Mouse (Mus musculus) ovary, postnatal 10 days (tissue): ENCODE data around the gene Add2.
"Not testable (repeated sequence)": the region's sequence is repeated elsewhere in the genome, so short reads cannot be mapped to it uniquely, and the experiment has no call there.

Source experiments
- DNase-seq: peaks from one replicate; pipeline ENCODE4 v3.0.0; 2022; ENCODE audit warnings: low spot score

The Add2 gene

DNA sequence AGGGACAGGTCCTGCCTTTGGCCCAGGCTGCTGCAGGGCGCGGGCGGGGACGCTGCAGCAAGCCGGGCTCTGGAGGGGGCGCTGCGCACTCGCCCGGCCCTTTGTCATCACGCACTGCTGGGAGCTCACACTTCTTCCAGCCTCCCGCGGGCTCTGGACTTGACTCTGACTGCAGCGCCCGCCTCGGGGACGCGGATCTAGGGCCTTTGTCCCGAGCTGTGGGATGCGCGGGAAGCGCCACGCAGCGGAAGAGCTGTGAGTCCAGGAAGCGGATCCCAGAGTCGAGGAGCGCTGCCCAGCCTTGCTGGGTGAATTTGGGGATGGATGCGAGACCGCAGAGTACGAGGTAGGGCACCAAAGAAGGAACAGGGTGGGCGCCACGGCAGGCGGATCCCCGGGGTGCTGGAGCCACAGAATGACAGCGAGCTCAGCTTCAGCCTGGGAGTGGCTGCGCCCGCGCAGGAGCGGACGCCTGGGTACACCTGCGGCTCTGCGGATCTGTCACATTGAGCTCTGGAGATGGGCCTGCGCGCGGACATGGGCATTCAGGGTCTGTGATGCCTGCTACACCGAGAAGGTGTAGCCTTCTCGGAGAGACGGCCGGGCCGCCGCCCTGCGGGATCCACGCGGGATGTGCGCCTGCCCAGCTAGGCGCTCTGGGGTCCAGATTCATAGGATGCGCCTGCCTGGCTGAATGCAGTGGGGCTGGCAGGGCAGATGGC is at the start of gene Add2:
Gene Add2 (plus strand): TSS at position 81 of the 722 bp plus-strand sequence.
- DNase-seq = no peak

DNA sequence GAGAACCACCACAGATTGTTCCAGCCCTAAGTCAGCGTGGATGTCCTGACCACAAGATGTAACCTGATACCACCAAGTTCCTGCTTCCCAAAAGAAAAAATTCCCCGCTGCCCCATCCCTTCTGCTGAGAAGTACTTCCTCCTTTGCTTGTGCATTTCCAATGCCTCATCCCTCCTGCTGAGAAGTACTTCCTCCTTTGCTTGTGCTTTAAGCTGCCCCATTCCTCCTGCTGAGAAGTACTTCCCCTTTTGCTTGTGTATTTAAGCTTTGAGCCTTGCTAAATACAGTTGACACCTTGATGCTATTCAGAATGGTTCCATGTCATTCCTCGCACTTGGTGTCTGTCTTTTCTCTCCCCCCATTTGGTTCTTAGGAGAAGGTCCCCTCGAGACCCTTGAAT is 49.7 kb upstream of the Add2 start:
- DNase-seq = not testable (repeated sequence)

DNA sequence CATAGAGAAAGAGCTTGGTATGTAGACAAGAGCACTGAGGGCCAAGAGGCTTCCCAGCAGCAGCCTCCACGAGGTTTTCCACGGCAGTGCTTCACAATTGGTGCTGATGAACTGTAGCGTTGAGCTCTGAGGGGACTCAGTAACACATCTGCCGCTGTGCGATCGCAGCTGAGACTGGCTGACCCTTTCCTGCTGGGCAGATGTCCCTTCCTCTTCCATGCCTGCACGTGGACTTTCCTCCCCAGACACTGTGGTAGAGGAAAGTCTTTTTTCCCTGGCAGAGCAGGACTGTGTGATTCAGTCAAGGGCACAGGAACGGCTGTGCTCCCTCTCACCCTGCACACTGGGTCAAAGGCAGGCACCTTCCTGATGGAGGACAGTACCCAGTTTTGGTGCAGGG is 44.1 kb upstream of the Add2 start:
- DNase-seq = no peak

DNA sequence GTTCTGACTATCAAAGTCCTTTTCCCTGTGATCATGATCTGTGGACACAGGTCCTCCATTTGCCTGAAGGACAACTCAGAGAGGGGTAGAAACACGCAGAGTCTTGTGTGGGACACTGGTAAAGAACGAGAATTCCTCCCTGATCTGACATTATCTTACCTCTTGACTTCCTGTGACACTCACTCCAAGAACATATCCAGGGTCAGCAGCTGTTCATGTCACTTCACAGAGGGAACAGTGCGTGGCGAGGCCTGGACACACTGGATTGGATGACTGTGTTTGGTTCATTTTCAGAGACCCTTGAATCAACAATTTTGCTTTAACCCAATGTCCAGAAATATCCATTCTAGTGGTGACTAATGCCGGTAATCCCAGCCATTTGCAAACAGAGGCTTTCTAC is 38.9 kb upstream of the Add2 start:
- DNase-seq = not testable (repeated sequence)

DNA sequence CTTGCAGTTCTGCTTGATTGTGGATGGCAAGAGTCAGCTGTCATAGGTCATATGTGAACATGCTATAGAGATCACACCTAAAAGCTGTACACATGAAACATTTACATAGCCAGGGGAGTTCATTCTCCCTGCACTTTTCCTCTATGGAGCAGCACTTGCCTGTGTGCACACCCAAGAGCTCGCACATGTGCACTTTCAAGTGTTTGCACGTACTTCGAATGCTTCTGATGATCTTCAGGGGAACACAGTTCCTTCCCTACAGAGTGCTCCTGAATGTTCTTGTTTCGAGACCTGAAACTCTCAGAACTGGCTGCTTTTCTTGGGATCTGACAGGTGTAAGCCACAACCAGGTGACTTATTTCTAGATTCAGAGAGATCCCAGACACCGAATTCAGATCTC is 37.7 kb upstream of the Add2 start:
- not testable (repeated sequence) for DNase-seq

DNA sequence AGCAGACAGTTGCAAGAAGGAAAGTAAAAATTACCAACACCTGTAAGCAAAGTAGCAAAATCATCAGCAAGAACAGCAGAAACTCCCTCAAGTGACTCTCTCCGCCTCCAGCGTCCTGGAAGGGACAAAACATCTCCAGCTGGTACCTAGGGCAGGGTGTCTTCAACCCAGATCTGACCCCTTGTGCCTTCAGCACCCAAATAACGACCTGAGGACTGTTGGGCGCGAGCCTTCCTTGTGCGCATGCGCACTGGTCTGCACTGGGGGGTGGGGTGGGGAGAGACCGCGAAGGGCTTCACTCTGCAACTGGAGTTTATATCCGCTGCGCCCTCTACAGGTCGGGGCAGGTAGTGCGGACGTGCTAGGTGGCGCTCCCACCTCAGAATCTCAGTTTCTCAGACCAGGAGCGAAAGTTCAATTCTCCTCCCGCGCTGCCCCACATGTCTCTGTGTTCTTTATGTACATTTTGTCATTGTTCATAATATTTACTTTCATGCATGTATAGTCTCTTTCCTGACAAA is 25.0 kb upstream of the Add2 start:
- DNase-seq = no peak

DNA sequence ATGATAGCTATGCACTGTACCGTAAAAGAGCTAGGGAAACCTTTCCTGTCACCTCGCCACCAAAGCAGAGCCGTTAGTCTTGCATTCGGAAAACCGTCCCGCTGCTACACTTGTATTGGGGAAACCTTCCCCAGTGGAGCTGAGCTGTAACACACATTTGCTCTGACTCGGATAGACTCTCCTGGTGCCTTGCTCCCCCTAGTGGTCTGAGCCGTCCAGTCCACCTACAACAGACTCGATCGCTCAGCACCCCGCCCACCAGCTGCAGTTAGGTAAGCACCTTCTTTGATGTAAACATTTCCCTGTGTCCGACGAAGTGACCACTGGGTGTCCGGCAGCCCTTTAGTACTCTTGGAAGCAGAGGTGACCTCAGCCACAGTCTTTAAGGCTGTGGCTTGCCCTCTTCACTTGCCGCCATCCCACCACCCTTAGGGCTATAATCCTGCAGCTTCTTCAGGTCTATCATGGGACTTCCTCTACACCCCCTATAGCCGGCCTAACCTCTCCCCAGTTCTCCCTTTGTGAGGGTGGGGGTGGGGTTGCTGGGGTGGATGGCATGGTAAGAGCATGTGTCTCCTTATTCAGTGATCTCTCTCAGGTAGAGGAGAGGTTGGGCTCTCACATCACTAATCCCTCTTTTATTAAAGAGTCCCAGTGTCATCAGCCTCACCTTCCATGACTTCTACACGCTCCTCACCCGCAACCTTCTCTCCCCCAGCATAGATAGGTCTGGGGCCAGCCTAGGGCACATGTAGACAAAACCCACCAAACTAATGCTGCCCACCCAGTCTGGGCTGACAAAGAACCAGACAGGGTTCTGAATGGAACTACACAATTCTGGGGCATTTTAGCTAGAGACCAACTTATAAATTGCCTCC is 24.0 kb upstream of the Add2 start:
- DNase-seq = peak; percentile 21

DNA sequence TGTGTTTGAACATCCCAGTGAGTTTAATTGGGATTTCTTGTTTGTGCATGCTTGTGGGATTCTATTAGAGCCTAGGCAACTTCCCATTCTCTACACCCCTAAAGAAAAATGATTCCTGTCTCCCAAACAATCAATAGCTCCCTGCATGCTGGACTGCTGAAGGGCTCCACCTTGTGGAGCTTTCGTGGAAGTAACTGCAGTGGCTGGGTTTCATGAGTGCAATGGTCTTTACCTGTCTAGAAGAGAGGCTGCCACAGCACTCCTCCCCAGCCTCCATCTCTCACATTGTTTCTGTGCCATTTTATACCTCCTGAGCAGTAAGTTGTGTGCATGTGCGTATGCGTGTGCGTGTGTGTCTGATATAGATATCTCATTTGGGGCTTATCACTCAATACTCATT is 18.5 kb upstream of the Add2 start:
- DNase-seq = no peak

DNA sequence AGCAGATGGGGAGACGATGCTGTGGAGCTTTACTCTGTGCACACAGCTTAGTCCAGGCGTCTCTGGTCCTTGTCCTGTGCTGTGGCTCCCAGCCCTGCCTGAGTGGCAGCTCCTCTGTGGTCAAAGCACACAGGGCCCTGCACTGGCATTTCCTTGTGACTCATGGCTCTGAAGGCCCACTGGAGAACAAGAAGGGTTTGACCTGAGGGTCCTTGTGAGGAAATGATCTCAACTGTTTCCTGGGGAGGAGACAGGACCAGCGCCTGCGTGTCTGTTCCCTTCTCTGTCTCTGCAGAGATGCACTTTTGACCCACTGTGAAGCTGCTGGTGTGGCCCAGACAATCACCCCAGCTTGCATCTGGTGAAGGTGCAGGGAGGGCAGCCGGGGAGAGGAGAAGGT is 13.7 kb upstream of the Add2 start:
- DNase-seq = not testable (repeated sequence)

DNA sequence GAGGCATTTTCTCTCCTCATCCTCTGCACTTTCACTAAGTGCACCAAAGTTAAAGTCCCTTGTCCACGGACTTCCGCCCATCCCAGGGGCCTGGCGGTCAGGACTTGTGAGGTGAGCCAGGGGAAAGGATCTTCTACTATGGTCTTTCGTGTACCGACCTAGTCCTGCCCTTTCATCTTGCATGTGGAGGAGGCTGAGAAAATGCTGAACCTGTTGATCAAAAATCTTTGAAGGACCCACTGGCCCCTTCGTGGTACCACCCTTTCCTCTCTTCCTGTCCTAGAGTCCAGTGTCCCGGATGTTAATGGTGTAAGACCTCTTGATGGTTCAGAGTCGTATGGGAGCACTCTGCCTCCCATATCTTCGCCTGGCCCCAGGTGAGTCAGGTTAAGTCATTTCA is 12.6 kb upstream of the Add2 start, which contains the start of gene Figla:
Gene Figla (plus strand): TSS at position 301 of the 400 bp plus-strand sequence.
- DNase-seq = no peak

DNA sequence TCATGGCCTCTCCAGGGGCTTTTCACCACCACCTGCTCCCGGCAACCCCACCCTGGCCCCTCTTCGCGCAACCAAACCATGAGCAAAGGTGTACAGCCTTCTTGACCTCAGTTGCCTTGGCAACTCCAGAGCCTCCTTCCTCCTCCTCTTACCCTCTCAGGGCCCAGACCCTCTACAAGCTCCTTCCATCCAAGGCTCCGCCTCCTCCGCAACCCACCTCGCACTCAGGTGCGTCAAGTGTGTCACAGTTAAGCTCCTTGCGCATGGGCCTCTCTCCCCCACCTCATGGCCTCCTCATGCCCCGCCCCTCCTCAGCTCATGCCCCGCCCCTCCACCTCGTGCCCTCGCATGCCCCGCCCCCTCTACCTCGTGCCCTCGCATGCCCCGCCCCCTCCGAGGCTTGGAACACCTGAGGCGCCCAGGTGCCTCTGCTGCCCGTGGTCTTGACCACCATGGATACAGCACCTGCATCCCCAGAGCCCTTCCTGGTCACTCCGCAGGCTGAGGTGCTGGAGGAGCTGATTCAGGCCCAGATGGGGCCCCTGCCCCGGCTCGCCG is 11.6 kb upstream of the Add2 start:
- no peak for DNase-seq

DNA sequence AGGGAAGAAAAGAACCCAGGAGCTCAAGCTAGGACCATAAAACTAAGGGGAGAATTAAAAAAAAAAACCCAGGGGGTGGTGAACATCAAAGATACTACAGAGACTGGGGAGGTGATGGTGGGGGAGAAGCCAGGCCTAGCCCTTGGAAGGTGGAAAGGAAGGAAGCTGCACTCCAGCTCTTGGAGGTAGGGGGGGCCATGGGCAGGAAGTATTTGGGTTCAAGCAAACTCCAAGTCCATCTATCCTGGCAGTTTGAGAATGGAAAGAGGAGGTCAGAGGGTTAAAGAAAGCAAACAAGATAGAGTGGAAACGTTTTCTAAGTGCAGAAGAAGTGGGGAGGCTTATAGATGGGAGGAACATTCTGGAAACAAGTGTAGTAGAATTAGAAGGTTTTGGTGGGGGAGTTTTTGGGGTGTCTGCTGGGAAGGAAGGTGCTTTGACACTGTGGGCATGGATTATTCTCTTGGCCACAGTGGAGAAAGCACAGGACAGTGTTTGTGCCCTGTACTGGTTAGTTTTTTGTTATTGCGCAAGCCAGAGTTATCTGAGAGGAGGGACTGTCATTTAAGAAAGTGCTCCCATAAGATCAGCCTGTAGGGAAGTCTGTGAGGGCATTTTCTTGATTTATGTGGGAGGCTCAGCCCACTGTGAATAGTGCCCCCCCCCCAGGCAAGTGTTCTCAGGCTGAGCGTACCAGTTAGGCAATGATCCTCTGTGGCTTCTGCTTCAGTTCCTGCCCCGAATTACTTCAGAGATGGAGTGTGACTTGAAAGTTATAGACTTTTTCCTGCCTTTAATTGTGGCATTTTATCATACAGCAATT is 8.9 kb upstream of the Add2 start:
- DNase-seq = no peak

DNA sequence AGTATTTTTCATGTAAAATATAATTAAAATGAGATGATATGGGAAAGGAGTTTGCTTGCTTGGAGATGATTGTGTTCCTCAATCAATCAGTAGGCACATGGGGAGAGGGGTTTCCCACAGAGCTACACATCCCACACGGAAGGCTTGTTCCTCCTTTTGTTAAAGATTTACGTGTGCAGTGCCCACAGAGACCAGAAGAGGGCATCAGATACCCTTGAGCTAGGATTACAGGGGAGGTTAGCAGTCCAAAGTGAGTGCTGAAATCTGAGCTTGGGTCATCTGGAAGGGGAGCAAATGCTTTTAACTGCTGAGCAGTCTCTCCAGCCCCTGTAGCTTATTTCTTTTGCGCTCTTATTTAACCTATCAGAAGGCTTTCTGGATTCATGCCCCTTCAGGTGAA is 7.5 kb upstream of the Add2 start:
- DNase-seq = no peak

DNA sequence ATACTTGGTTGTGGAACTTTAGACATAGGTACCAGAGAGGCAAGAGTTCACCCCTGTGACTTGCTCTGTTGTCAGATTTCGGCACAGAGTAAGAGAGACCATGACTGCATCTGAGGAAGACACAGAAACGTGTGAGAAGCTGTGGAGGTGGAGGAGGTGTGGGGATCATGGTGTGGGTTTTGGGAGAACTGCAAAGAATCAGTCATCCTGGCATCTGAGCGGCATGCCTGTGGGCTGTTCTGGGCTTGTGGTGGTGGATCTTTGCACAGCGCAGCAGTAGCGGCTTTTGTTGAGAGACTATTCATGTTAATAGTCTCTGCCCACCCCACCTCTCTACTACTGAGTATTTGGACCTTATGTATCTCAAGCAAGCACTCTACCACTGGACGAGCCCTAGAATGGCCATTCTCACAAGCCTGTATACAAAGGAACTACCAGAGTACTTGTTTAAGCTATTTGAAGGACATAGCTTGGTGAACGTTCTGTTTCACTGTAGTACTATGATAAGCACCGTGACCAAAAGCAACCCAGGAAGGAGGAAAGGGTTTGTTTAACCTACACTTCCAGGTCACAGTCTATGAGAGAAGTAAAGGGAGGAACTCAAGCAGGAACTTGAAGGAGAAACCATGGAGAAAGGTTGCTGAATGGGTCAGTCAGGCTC is 1.7 kb upstream of the Add2 start:
- no peak for DNase-seq

DNA sequence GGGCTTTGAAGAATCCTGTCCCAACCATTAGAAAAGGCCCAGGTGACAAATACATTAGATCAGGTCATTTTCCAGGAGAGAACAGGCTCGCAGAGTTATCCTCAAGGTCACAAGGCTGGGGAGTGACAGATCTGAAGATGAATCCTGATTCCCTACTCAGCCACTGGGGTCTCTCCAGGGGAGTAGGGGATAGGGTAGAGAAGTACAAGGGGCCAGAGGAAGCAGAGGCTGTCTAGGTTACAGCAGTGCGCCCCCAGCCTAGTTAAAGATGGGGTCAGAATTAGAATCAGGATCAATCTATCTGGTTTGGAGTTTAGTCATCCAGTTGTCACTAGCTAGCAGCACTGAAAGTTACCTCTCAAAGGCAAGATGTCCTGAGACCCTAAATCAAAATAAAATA is 331 bp upstream of the Add2 start:
- no peak for DNase-seq

DNA sequence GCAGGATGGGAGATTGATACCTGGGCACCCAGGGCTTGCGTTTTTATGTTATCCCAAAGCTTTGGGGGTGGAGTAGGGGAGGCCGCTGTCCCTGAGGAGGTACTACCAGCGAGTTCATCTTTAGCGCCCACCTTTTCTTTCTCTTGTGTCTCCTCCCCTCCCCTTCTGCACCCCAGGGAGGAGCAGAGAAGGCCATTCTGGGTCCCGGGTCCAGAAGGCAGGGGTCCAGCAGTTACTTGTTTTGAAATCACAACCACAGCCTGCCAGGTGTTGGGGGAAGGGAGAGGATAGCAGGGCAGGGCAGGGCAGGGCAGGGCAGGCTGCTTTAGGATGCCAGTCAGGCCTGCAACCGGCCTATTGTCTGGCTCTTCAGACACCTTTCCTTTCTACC is 837 bp downstream of the Add2 start:
- no peak for DNase-seq

DNA sequence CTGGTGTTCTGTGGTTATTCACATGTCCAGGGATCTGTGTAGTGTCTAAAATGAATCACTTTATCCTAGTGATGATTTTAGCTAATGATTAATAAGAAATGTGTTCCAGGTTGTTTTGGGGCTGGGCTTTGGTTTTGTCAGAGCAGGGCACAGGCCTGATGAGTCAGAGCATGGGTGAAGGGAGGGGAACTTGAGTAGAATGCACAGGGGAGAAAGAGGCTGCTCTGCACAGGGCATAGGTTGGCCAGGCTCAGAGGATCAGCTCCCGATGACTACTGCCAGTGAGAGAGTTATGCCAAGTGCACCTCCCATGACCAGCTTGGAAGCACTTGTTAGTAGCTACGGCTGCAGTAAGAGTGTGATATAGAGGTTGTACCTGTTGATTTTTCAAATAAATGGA is 3.0 kb downstream of the Add2 start:
- no peak for DNase-seq

DNA sequence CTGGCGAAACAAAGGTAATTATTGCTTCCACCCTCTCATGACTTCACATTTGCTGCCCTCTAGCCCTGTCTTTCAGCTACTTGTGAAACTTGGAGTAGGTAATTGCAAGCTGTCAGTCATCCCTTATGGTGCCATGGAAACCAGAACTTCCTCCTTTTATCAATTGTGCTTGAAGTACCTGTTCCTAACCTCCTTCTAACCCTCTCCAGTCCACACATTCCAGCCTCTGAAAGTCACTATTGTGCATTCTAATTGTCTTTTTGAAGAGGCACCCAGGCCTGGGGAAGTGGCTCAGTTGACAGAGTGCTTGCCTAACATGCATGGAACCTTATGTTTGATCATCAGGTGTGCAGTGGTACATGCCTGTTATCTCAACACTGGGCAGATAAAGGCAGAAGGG is 5.2 kb downstream of the Add2 start:
- DNase-seq = no peak

DNA sequence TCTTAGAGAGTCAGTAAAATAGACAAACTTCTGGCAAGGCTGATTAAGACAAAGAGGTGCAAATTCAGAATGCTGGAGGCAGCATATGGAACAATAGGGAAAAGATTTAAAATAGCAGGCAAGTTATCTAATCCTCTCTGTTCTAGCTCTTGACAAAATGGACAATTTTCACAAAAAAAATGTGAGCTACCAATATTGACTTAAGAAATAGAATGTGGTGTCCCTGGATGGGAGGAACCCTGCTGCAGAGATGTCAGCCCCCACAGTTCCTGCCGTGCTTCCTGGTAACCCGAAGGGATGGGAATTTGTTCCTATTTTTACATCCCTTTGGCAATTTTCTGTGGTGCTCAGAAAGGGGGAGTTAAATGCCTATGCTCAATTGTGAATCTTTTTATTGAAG is 10.4 kb downstream of the Add2 start:
- no peak for DNase-seq

DNA sequence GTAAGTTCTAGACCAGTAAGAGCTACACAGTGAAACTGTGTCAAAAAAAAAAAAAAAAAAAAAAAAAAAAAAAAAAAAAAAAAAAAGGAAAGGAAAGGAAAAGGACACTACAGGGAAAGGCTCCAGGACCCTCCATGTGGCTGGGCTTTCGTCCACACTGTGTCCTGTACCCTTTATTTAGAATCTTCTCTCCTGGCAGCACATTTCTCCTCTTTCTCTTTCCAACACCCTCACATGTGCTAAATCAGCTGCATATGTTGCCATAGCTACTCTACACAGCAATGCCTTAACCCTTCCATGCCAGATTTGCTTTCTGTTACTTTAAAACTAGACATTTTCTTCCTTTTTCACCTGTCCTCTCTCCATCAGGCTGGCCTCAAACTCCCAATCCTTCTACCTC is 11.7 kb downstream of the Add2 start:
- no peak for DNase-seq

DNA sequence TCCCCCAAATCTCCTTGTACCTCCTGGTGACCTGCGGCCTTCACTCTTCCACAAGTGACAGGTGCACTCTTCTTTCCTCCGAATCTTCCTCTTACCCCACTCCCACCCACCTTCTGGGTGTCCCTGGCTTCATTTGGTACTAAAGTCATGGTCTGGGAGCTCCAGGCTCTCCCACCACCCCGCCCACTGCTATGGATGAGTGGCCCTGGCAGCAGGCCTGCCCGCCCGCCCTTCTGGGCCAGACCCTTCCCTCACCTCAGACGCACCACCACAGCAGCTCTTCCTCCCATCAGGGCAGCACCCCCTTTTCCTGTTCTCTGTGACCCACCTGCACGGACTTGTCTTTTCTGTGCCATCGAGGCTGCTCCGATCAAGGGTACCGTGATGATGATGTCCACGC is 19.0 kb downstream of the Add2 start:
- DNase-seq = no peak
